Mouse (Mus musculus): ENCODE measurements at regions not wholly inside any gene's neighbourhood (a gene's known extent, or its start where the extent isn't known, plus 50 kb on each side); places are given as distances from the start of the nearest gene placed in this dataset.
"Not testable (repeated sequence)": the region's sequence is repeated elsewhere in the genome, so short reads cannot be mapped to it uniquely, and the experiment has no call there.

DNA sequence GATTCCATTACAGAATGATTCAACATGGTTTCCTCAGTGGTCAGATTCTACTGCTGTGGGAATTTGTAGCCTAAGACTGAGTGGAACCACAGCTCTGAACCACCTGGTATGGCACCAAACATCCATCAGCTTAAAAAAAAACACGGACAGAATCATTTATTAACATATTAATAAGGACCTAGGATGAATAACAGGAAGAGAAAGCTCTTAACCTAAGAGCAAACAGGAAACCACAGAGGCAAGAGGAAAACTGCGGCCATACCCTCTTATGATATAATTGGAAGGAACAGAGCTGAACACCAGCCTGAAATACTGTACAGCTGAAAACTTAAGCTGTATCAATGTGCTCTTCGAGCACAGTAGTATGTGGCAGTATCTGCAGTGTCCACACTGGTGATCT lies 399.9 kb upstream of the Zfp386 start:
- H3K4me1 ChIP-seq (replicated peaks; ENCODE audit: control insufficient read depth, insufficient read depth, low read length), result no peaks in the 10 kb centered on the region
- no peak overlapping the region for H3K27ac ChIP-seq (ENCODE audit: low read length)
- H3K27me3 ChIP-seq (ENCODE audit: control insufficient read depth, insufficient read depth, low read depth, low read length), result no peaks in the 10 kb centered on the region
- H3K36me3 ChIP-seq (ENCODE audit: control insufficient read depth, insufficient read depth, low read length), result no peaks in the 10 kb centered on the region
- H3K9ac ChIP-seq (ENCODE audit: low read length), result no peak overlapping the region
- no peak overlapping the region for H3K4me3 ChIP-seq (ENCODE audit: low read length)
- WGBS, result 48% methylated on average over 3 of the region's 3 CpGs
- ATAC-seq (ENCODE audit: low read depth), result no peak
- no peak overlapping the region for H3K4me2 ChIP-seq (ENCODE audit: low read depth, low read length)
- H3K9me3 ChIP-seq (ENCODE audit: control insufficient read depth, low read length), result peaks cover 2% of the 10 kb centered on the region; the same call in 1 of the 2 replicates

DNA sequence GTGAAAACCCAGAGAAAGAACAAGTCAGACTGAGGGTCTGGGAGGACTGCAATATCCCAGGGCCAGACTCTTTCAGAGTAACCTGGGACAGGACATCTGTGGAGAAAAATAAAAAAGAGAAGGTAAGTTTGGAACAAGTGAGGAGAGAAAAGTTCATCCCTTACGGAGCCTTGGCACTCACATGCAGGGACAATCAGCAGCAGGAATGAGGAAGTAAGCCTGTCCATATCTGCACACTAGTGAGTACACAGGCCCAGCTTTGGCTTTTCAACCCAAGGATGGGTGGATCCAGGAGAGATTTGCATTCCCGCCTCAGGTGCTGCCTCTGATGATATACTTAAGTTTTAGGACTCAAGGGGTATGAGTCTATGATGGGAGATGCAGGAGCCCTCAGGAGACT lies 399.4 kb upstream of the Zfp386 start:
- 78% methylated on average over 2 of the region's 2 CpGs for WGBS
- H3K9me3 ChIP-seq (ENCODE audit: control insufficient read depth, low read length); H3K27ac ChIP-seq (ENCODE audit: low read length); H3K4me3 ChIP-seq (ENCODE audit: low read length); ATAC-seq (ENCODE audit: low read depth); H3K9ac ChIP-seq (ENCODE audit: low read length); H3K36me3 ChIP-seq (ENCODE audit: control insufficient read depth, insufficient read depth, low read length); H3K4me2 ChIP-seq (ENCODE audit: low read depth, low read length); H3K27me3 ChIP-seq (ENCODE audit: control insufficient read depth, insufficient read depth, low read depth, low read length); H3K4me1 ChIP-seq (replicated peaks; ENCODE audit: control insufficient read depth, insufficient read depth, low read length): not testable (repeated sequence)

DNA sequence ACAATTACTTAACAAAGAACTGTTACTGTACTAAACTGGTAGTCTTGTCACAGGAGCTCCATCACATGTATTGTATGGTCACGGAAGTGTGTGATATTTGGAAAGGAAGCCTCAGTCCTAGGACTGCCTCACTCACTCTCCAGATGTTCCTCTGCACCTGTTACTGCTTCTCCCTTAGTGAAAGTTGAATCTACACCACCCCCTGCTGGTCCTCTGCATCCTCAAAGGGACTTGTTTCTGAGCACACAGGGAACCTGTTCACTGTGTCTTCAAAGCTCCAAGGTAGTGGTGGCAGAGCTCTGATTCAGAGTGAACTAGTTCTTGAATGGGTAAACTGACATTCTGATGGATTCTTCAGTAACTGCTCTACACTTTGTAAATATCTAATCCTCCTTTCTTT lies 391.7 kb upstream of the Zfp386 start:
- H3K36me3 ChIP-seq (ENCODE audit: control insufficient read depth, insufficient read depth, low read length), result no peaks in the 10 kb centered on the region
- no peak overlapping the region for H3K9ac ChIP-seq (ENCODE audit: low read length)
- H3K4me1 ChIP-seq (replicated peaks; ENCODE audit: control insufficient read depth, insufficient read depth, low read length), result no peaks in the 10 kb centered on the region
- 55% methylated on average over 1 of the region's 1 CpGs for WGBS
- no peak overlapping the region for H3K4me3 ChIP-seq (ENCODE audit: low read length)
- H3K27ac ChIP-seq (ENCODE audit: low read length), result no peak overlapping the region
- ATAC-seq (ENCODE audit: low read depth), result no peak
- H3K9me3 ChIP-seq (ENCODE audit: control insufficient read depth, low read length), result no peaks in the 10 kb centered on the region
- H3K27me3 ChIP-seq (ENCODE audit: control insufficient read depth, insufficient read depth, low read depth, low read length), result no peaks in the 10 kb centered on the region
- H3K4me2 ChIP-seq (ENCODE audit: low read depth, low read length), result no peak overlapping the region

DNA sequence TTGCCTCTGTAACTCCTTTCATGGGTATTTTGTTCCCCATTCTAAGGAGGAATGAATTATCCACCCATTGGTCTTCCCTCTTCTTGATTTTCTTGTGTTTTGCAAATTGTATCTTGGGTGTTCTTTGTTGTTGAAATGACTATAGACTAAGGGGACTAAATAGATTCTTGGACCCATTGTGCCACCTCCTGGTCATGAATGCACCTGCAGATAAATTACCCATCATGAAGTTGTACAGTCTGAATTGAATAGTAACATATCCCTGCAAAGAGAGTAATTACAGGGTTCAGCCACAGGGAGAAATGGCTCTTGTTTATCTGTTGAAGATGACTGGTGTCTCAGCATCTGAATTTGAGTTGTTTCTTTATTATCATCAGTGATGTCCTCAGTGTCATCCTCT lies 383.4 kb upstream of the Zfp386 start:
- H3K36me3 ChIP-seq (ENCODE audit: control insufficient read depth, insufficient read depth, low read length); H3K9ac ChIP-seq (ENCODE audit: low read length); H3K4me1 ChIP-seq (replicated peaks; ENCODE audit: control insufficient read depth, insufficient read depth, low read length); H3K27ac ChIP-seq (ENCODE audit: low read length); H3K27me3 ChIP-seq (ENCODE audit: control insufficient read depth, insufficient read depth, low read depth, low read length); H3K4me2 ChIP-seq (ENCODE audit: low read depth, low read length); ATAC-seq (ENCODE audit: low read depth); H3K9me3 ChIP-seq (ENCODE audit: control insufficient read depth, low read length); H3K4me3 ChIP-seq (ENCODE audit: low read length): not testable (repeated sequence)

DNA sequence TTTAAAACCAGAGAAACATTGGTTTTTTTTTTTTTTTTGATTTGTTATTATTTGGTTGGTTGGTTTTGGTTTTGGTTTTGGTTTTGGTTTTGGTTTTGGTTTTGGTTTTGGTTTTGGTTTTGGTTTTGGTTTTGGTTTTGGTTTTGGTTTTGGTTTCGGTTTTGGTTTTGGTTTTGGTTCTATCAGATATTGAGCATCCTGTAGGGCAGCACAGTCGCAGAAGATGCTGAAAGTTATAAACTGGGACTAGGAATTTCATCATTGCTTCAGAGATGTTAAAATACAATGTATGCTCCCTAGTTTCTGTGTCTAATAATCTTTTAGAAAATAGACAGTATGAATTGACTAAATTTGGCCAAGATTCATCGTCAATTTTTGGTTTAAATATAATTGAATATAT lies 375.8 kb upstream of the Zfp386 start:
- H3K27ac ChIP-seq (ENCODE audit: low read length); H3K4me3 ChIP-seq (ENCODE audit: low read length); H3K9me3 ChIP-seq (ENCODE audit: control insufficient read depth, low read length); H3K27me3 ChIP-seq (ENCODE audit: control insufficient read depth, insufficient read depth, low read depth, low read length); H3K4me2 ChIP-seq (ENCODE audit: low read depth, low read length); H3K4me1 ChIP-seq (replicated peaks; ENCODE audit: control insufficient read depth, insufficient read depth, low read length); H3K9ac ChIP-seq (ENCODE audit: low read length); ATAC-seq (ENCODE audit: low read depth); H3K36me3 ChIP-seq (ENCODE audit: control insufficient read depth, insufficient read depth, low read length): not testable (repeated sequence)
- 67% methylated on average over 3 of the region's 3 CpGs for WGBS

DNA sequence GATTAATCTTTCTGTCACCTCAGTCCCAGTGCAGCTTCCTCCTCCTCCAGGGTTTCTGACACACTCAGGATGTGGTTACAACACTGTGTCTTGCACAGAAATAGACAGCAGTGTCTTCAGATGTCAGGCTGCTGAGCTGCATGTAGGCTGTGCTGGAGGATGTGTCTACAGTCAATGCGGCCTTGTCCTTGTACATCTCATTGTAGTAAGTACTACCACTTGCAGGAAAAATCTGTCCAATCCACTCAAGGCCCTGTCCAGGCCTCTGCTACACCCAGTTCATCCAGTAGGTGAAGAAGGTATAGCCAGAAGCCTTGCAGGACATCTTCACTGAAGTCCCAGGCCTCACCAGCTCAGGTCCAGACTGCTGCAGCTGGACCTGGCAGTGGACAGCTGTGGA lies 355.7 kb upstream of the Zfp386 start:
- H3K27me3 ChIP-seq (ENCODE audit: control insufficient read depth, insufficient read depth, low read depth, low read length), result no peaks in the 10 kb centered on the region
- no peak overlapping the region for H3K4me3 ChIP-seq (ENCODE audit: low read length)
- H3K36me3 ChIP-seq (ENCODE audit: control insufficient read depth, insufficient read depth, low read length), result no peaks in the 10 kb centered on the region
- H3K4me2 ChIP-seq (ENCODE audit: low read depth, low read length), result no peak overlapping the region
- no peaks in the 10 kb centered on the region for H3K4me1 ChIP-seq (replicated peaks; ENCODE audit: control insufficient read depth, insufficient read depth, low read length)
- no peak for ATAC-seq (ENCODE audit: low read depth)
- H3K9ac ChIP-seq (ENCODE audit: low read length), result no peak overlapping the region
- WGBS, result 82% methylated on average over 1 of the region's 1 CpGs
- H3K27ac ChIP-seq (ENCODE audit: low read length), result no peak overlapping the region
- H3K9me3 ChIP-seq (ENCODE audit: control insufficient read depth, low read length), result no peaks in the 10 kb centered on the region; the same call in 1 of the 2 replicates

DNA sequence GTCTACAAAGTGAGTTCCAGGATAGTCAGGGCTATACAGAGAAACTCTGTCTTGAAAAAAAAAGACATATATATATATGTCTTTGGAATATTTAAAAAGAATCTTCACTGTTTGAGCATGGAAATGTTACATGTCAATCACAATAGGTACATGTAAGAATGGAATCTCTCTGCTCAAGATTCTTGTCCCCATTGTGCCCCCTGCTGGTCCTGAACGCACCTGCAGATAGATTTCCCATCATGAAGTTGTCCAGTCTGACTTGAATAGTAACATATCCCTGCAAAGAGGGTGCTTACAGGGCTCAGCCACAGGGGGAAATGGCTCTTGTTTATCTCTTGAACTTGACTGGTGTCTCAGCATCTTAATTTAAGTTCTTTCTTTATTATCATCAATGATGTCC lies 337.7 kb upstream of the Zfp386 start:
- H3K27ac ChIP-seq (ENCODE audit: low read length); ATAC-seq (ENCODE audit: low read depth); H3K9ac ChIP-seq (ENCODE audit: low read length); H3K27me3 ChIP-seq (ENCODE audit: control insufficient read depth, insufficient read depth, low read depth, low read length); H3K4me2 ChIP-seq (ENCODE audit: low read depth, low read length); H3K9me3 ChIP-seq (ENCODE audit: control insufficient read depth, low read length); H3K4me1 ChIP-seq (replicated peaks; ENCODE audit: control insufficient read depth, insufficient read depth, low read length); H3K4me3 ChIP-seq (ENCODE audit: low read length); H3K36me3 ChIP-seq (ENCODE audit: control insufficient read depth, insufficient read depth, low read length): not testable (repeated sequence)
- WGBS, result 14% methylated on average over 1 of the region's 1 CpGs

DNA sequence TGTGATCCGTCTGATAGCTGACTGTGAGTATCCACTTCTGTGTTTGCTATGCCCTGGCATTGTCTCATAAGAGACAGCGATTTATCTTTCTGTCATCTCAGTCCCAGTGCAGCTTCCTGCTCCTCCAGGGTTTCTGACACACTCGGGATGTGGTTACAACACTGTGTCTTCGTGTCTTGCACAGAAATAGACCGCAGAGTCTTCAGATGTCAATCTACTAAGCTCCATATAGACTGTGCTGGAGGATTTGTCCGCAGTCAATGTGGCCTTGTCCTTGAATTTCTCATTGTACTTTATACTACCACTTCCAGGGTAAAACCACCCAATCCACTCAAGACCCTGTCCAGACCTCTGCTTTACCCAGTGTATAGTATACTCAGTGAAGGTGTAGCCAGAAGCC lies 305.5 kb upstream of the Zfp386 start:
- H3K9ac ChIP-seq (ENCODE audit: low read length); H3K27me3 ChIP-seq (ENCODE audit: control insufficient read depth, insufficient read depth, low read depth, low read length); ATAC-seq (ENCODE audit: low read depth); H3K36me3 ChIP-seq (ENCODE audit: control insufficient read depth, insufficient read depth, low read length); H3K27ac ChIP-seq (ENCODE audit: low read length); H3K9me3 ChIP-seq (ENCODE audit: control insufficient read depth, low read length); H3K4me2 ChIP-seq (ENCODE audit: low read depth, low read length); H3K4me3 ChIP-seq (ENCODE audit: low read length); H3K4me1 ChIP-seq (replicated peaks; ENCODE audit: control insufficient read depth, insufficient read depth, low read length): not testable (repeated sequence)
- WGBS, result 64% methylated on average over 3 of the region's 6 CpGs

DNA sequence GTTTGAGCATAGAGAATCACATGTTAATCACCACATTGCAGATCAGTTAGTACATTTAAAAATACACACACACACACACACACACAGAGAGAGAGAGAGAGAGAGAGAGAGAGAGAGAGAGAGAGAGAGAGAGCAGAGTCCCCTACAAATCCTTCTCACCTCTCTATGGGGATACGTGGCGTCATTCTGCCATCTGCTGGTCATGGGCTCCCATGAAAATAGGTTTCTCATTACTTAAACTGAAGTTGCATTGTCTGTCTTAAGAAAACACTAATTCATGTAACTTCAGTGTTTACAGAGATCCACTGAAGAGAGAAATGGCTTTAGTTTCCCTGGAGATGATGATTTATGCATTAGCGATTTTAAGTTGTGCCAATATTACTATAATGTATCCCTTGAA lies 297.9 kb upstream of the Zfp386 start:
- ATAC-seq (ENCODE audit: low read depth); H3K27me3 ChIP-seq (ENCODE audit: control insufficient read depth, insufficient read depth, low read depth, low read length); H3K27ac ChIP-seq (ENCODE audit: low read length); H3K4me3 ChIP-seq (ENCODE audit: low read length); H3K36me3 ChIP-seq (ENCODE audit: control insufficient read depth, insufficient read depth, low read length); H3K4me1 ChIP-seq (replicated peaks; ENCODE audit: control insufficient read depth, insufficient read depth, low read length); H3K9me3 ChIP-seq (ENCODE audit: control insufficient read depth, low read length); H3K4me2 ChIP-seq (ENCODE audit: low read depth, low read length); H3K9ac ChIP-seq (ENCODE audit: low read length): not testable (repeated sequence)
- WGBS, result 45% methylated on average over 3 of the region's 3 CpGs

DNA sequence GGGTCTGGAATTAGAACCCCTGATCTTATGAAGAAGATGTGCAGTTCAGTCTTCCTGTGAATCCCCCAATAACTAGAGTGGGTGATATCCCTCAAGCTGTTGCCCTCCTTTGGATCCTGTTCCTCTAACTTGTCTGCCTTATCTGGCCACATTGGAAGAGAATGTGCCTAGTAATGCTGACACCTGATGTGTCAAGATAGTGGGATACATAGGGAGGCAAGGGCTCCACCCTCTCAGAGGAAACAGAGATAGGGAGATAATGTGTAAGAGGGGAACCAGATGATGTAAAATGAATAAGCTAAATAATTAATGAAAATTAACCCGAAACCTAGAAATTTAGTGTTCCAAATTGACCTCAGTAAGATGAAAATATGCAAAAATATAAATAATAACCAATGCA lies 294.4 kb upstream of the Zfp386 start:
- H3K36me3 ChIP-seq (ENCODE audit: control insufficient read depth, insufficient read depth, low read length); H3K27ac ChIP-seq (ENCODE audit: low read length); H3K27me3 ChIP-seq (ENCODE audit: control insufficient read depth, insufficient read depth, low read depth, low read length); H3K4me2 ChIP-seq (ENCODE audit: low read depth, low read length); ATAC-seq (ENCODE audit: low read depth); H3K9me3 ChIP-seq (ENCODE audit: control insufficient read depth, low read length); H3K9ac ChIP-seq (ENCODE audit: low read length); H3K4me1 ChIP-seq (replicated peaks; ENCODE audit: control insufficient read depth, insufficient read depth, low read length); H3K4me3 ChIP-seq (ENCODE audit: low read length): not testable (repeated sequence)
- WGBS, result 78% methylated on average over 1 of the region's 1 CpGs
